Mouse (Mus musculus) heart, adult 8-10 months (tissue): ENCODE measurements around the gene Wdr82. TPM values are rescaled to one million over a fixed set of nuclear protein-coding genes. Genes with fewer than 3 reads are reported as not detected.
A peak's percentile ranks its signal among the peaks of the same experiment; 100 is the strongest.

Experiments
- DNase-seq: peaks from one replicate; pipeline ENCODE4 v3.0.0; 2022; ENCODE audit warnings: low spot score
- total RNA-seq, 4 experiments: library from RNA; stranded (reverse); gene quantifications; 2 replicates each; pipeline ENCODE4 v1.2.4; 2022

Gene Wdr82
- total RNA-seq, 4 experiments from 2014 or later = 29.6 to 38.5 (median 34.0) TPM

DNA sequence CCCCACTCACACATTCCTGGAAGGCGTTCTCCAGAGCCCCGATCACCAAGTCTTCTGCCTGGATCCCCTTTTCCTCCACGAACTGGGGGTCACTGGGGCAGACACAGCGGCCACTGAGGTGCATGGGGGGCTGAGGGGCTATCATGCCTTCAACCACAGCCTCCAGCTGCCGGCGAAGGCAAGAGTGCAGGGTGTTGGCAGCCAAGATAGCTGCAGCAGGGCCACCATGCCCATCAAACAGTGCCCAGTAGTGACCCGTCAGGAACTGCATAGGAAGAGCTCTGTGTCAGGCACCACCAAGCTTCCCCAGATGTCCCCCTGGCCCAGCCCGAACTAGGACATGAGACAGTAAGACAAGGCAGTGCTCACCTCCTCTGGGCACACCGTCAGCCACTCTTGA, 27.0 kb downstream of the Wdr82 start:
- DNase-seq = no peak

GRCm38 (mm10) chr9:106198962-106199458, 28.3 kb downstream of the Wdr82 start:
- DNase-seq = peak; percentile 73

GRCm38 (mm10) chr9:106199535-106200272, 29.0 kb downstream of the Wdr82 start, which contains the start of gene Ppm1m:
TSS of gene Ppm1m (minus strand) at chr9:106199746.
- no peak for DNase-seq

- DNase-seq = no peak
Observed at GRCm38 (mm10) chr9:106201895-106202294, 31.2 kb downstream of the Wdr82 start.

GRCm38 (mm10) chr9:106202819-106203636, 32.3 kb downstream of the Wdr82 start, which contains the start of gene Twf2:
TSS of gene Twf2 (plus strand) at chr9:106203108.
- DNase-seq = peak; percentile 94

- no peak for DNase-seq
Observed at GRCm38 (mm10) chr9:106203990-106204851, 33.5 kb downstream of the Wdr82 start.

DNA sequence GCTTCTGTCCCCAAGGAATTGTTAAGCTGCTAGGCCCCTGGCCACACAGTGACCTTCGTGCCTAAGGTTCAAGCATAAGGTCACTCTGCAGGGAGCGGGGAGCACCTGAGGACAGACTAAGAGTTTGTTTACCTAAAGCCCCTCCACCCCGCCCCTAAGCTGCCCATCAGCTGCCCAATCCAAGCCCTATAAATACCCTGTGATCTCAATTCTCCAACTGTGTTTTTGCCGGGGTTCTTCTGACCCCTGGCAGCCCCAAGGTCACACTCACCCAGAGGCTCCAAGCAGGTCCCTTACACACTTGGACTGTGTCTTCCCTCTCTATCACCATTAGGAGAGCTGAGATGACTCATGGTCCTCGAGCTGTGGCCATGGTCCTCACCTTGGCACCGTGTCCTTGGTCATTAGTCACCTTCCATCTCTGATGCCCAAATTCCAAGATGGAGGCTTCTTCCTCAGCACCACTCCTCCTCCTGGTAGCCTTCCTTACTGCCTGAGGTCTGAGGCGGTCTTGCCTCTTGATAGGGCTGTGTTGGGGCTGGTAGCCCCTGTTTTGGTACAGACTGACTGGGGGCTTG, 35.1 kb downstream of the Wdr82 start:
- DNase-seq = no peak

DNA sequence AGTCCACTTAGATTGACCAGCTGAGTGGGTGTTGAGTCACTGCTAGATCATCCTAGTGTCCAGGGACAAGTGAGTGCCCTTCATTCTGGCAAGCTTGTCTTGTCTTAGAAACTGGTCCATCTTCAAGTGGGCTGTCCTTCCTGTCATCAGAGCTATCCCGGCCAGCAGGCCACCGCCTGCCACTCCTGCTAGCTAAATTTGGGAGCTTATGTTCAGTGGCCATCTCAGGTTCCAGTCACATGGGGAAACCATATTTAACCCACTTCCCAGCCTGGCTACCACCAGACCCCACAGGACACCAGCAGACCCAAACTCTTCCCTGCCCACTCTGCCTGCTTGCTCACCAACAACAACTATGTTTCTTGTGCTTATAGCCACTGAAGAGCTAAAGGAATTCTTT, 35.8 kb downstream of the Wdr82 start:
- peak; percentile 62 for DNase-seq

DNA sequence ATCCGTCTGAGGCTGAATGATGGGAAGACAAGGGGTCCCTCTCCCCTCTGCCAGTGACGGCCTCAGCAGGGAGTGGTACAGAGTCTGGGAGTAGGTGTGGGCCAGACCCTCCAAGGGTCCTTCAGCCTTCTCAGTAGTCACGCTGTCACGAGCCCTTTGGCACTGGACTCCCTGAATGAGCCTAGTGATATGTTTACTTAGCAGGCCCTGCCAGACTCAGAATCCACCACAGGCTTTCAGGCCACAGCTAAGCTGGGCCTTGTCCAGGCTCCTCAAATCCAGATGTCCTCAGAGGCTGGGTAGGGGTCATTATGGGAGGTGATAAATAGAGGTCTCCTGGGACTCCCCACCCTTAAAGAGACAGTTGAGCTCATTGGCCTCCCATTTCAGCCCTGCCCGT, 37.5 kb downstream of the Wdr82 start:
- DNase-seq = no peak

DNA sequence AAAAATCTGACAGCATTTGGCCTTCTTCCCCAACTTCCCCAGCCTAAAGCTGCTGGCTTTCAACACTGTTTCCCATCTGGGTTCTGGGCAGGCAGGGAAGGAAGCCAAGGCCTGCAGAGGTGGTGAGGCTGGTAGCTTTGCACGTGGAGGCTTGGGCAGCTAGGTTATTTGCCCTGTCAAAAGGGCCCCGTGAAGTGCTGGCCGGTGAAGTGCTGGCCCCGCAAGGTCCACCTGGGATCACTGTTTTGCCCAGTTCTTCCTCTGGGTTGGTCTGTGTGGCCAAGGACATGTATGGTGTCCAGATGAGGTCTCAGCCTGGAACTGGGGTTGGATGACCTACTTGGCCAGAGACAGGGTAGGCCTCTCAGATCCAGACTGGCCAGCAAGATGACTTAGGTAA, 39.2 kb downstream of the Wdr82 start:
- no peak for DNase-seq

GRCm38 (mm10) chr9:106210853-106211609, 40.3 kb downstream of the Wdr82 start:
- no peak for DNase-seq

GRCm38 (mm10) chr9:106211680-106212593, 41.2 kb downstream of the Wdr82 start:
- peak; percentile 70 for DNase-seq

DNA sequence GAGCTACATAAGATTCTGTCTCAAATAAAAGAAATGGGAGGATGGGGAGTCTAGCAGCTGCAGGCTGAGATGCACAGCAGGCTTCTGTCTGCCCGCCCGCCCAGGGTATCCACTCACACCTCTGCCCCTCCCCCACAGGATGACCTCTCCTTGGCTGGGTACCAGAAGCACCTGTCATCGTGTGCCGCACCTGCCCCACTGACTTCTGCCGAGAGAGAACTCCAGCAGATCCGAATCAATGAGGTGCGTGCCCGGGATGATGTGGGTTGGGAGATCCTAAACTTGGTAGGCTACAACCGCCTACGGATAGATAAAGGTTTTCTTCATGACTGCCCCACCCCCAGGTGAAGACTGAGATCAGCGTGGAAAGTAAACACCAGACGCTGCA, 41.9 kb downstream of the Wdr82 start:
- no peak for DNase-seq

DNA sequence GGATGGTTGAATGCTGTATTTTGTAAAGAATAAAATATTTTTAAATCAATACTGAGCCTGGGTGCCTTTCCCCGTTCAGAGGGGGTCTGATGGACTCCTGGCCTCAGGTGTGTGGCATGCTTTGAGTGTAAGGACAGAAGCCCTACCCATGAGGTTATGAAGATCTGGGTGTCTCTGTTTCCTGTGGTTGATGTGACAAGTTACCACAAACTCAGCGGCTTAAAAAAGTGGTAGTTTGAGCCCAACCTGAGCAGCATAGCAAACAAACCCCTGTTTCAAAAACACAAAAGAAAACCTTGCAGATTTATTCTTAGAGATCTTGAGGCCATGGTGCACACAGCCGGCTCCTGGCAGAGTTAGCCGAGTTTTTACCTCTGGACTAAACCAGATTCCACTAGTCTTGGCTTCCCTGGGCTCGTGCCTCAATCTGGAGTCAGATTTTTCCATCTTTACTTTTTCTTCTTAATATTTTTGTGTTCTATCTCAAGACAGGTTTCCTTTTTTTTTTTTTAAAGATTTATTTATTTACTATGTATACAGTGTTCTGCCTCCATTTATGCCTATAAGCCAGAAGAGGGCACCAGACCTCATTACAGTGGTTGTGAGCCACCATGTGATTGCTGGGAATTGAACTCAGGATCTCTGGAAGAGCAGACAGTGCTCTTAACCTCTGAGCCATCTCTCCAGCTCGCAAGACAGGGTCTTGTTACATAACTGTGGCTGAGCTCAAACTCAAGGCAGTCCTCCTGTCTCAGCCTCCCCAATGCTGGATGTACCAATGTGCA, 44.8 kb downstream of the Wdr82 start:
- DNase-seq = no peak

DNA sequence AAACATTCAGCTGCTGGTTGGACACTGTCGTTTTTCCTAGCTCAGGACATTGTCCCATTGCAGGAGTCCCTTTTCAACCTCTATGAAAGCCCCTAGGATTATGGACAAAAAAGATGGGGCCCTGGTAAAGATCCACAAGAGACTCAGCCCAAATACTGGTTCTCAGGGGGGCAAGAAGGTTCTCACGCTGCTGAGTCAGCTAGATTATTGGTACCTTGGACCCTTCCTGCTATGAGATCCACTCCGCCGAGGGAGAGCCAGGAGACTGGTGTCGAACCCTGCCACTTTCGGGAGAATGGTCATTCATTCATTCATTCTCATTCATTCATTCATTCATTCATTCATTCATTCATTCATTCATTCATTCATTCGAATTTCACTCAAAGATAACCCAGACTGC, 46.2 kb downstream of the Wdr82 start:
- DNase-seq = no peak

- no peak for DNase-seq
Observed at GRCm38 (mm10) chr9:106220894-106221523, 50.3 kb downstream of the Wdr82 start.

- DNase-seq = no peak
Observed at GRCm38 (mm10) chr9:106222261-106222851, 51.6 kb downstream of the Wdr82 start, which contains the start of gene Tlr9. TSS of gene Tlr9 (plus strand) at chr9:106222598.

DNA sequence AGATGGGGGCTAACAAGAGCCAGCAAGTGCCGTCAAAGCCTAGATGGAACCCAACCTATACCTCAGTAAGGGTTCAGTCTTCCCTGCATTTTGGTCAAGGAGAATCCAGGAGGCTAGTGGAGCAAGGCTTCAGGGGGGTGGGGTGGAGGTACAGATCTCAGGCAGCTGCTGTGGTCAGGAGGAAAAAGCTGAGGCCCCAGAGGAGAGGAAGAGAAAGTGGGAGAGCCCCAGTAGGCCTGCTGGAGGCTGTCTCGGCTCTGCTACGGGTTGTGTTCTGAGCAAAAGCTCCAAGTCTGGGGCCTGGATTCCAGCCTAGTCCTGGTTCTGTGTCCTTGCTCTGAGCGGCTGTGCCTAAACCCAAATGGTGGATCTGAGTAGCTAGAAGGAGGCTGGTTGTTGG, 52.3 kb downstream of the Wdr82 start:
- no peak for DNase-seq
